Mouse (Mus musculus) G1E (cell line): ENCODE measurements around the gene Mast2.

ENCODE experiments used
- CTCF ChIP-seq: IDR thresholded peaks from 2 replicates; pipeline ENCODE4 v1.5.1; 2012; ENCODE audit warnings: low read depth, low read length, inconsistent platforms, mixed read lengths
- GATA1 ChIP-seq: IDR thresholded peaks from 2 replicates; pipeline ENCODE4 v1.6.1; 2012; ENCODE audit warnings: borderline replicate concordance, low read length, inconsistent platforms, mixed read lengths
- GATA2 ChIP-seq: IDR thresholded peaks from 2 replicates; pipeline ENCODE4 v1.6.1; 2012; ENCODE audit warnings: low read depth, low read length, inconsistent platforms, borderline replicate concordance
- POLR2AphosphoS5 ChIP-seq: IDR thresholded peaks from 2 replicates; pipeline ENCODE4 v1.6.1; 2012; ENCODE audit warnings: low read depth, low read length, inconsistent platforms; ENCODE audit not compliant: insufficient replicate concordance
- TAL1 ChIP-seq: conservative IDR thresholded peaks from 2 replicates; pipeline ENCODE4 v1.6.1; 2012; ENCODE audit warnings: low read depth, low read length, inconsistent platforms, mixed read lengths

DNA sequence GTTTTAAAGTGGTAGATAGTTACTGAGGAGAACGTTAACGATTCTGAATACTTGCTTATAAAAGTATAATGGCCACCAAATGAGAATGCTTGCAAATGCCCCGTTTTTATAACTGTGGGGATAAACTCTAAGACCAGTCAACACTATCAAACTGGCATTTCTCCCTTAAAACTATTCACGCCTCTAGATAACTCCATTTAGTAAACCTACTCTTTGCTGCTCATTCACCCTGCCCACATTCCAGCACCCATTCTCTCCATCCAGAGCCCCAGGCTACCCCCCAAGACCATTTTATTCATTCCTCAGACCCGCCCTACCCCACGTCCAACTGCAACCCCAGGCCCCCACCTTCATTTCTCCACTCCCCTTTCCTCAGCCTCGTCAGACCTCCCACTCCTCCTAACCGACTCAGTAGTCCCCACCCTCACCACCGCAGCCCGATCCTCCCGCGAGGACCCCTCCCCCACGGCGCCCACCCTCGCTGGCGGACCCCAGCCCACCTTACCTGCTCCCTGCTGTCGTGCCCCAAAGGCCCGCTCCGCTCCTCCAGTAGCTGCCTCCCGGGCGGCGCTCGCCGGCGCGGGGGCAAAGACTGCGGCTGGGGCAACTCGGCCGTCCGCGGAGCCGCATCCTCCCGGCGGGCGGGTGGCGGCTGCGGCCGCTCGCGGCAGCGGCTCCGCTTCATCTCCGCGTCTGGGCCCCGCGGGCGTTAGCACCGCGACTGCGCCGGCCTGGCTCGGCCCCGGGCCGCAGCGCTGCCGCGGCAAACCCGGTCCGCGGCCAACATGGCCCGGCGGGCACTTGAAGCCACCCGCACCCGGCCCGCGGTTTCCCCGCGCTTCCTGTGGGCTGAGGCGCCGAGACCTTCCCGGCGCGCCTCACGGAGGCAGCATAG lies 505 bp downstream of the Mast2 start:
- no peak for TF ChIP-seq CTCF
- no peak for TF ChIP-seq TAL1
- TF ChIP-seq GATA1, result no peak
- TF ChIP-seq GATA2, result no peak
- TF ChIP-seq POLR2AphosphoS5, result no peak
